Mouse (Mus musculus) heart, adult 10 weeks (tissue): ENCODE data around the gene Lman1l. TPM values are rescaled to one million over a fixed set of nuclear protein-coding genes. Genes with fewer than 3 reads are reported as not detected.

ENCODE experiments used
- polyA plus RNA-seq: library from polyadenylated mRNA; stranded (reverse); fragments of 350-450 nt; fragmentation: Illumina TruSeq; extraction: RNeasy Lipid Tissue Mini Kit (QIAGEN cat#74804); gene quantifications from one replicate; pipeline ENCODE4 v1.2.3, GENCODE M21; 2014; ENCODE audit warnings: low read depth, low replicate concordance

Lman1l gene
- polyA plus RNA-seq: 0.47 TPM

GRCm38 (mm10) chr9:57620674-57621073 is at the start of gene Lman1l:
Gene Lman1l, minus strand, starts transcription at chr9:57620774.

GRCm38 (mm10) chr9:57653283-57653682 is 32.7 kb upstream of the Lman1l start, which contains the start of gene Csk:
Gene Csk, minus strand, starts transcription at chr9:57653631.

DNA sequence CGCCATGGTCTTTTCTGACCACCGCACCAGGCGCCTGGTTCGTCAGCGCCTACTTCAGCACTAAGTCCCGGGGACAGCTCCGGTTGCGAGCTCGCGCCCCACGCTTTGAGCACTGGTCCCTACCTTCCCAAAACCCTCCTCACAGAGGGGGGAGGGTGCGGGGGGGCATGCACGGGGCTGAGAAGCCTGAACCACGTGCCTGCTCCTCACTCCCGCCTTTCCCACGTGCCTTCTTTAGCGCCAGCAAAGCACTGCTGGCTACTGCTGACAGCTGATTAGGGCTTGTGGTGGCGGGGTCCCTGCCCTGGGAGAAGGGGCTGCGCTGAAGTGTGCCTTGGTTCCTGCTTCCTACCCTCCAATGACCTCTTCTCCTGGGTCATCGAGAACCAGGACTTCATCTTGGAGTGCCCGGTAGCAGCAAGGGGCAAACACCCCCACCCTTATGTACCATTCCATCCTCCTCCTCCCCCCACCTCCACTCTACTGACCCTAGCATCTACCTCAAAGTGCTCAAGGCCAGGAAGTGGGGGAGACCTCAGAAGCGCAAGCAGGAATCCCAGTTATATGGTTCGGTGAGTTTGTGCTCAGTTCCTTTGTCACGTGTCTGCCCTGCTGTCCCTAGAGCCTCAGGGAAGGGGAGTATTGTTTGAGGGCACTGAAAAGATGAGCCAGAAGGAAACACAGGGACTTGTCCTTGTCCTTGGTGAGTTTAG is 14.3 kb downstream of the Lman1l start, which contains the start of gene Cplx3:
Gene Cplx3 (minus strand): TSS at position 143 of the 713 bp plus-strand sequence.

DNA sequence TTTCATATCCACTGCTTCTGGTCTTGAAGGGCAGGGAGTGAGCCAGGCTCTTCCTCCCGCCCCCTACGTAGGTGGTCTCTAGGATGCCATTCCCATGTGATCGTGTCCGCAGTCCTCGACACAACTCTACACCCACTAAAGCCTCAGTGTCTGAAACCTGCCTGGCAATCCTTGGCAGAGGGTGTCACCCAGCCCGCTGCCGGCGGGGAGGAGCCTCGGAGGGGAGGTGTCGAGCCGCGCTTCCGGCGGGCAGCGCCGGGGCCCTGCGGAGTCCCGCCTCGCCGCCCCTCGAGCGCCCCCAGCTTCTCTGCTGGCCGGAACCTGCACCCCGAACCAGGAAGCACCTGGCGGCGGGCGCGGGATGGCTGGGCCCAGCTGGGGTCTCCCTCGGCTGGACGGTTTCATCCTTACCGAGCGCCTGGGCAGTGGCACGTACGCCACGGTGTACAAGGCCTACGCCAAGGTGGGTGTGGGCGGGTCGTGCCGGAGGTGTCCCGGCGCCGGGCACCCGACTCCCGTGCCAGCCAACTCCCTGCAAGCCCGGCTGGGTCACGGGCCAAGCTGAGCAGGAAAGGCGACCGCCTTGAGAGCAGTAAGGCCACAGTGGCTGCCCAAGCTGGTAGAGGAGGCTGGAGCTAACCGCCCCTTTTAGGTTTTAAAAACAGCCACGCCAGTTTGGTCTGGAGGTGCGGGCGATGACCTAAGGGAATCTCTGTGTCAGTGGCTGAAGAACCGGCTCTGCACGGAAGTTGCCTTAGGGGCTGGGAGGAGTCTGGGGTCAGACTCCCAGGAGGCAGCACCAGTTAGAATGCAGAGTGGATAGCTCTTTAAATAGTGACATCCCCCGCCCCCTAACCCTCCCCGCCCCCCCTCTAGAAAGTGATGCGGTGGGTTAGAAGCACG is 31.1 kb downstream of the Lman1l start, which contains the start of gene Ulk3:
Gene Ulk3 (plus strand): TSS at position 229 of the 903 bp plus-strand sequence.

DNA sequence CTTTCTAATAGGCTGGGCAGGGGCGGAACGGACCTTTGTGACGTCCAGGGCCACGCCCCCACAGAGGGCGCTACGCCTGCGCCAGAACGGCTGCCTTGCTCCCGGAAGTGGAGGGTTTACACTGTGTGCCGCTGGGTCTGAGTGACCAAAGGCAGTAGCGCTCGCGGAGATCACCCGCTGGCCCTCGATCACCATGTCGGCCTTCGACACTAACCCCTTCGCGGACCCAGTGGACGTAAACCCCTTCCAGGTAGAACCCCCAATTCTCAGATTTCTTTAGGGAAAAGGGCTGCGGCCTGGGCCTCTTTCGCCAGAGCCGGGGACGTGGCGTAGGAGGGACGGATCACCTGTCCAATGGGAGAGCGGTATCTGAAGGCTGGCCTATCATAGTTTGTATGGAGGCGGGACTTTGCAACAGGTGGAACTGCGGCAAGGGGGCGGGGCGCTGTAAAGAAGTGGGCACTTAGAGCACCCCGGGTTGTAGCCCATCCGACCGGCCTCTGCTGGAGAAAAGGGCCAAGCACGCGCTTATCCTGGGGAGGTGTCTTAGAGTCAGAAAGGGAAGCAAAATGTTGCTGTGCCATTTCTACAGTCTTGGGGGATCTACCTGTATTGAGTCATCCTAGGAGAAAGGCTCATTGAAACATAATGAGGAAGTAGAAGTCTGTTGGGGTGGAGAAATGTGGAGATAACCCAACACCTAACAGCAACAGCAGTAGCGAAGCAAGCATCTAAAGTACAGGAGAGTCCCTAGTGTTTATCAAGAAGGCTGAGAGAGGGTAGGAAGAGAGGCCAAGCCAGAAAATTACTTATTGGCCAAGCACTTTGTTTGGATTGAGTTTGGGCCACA is 59.5 kb downstream of the Lman1l start, which contains the start of gene Scamp2:
Gene Scamp2 (plus strand): TSS at position 83 of the 850 bp plus-strand sequence.

Other genes starting within 250 kb of the Lman1l start
- 18.6 TPM for gene Ppcdc, start 180.7 kb downstream of the Lman1l start, polyA plus RNA-seq
- 8.7 TPM for gene Scamp5, start 152.7 kb downstream of the Lman1l start, polyA plus RNA-seq
- 4.1 TPM for gene Rpp25, start 116.7 kb downstream of the Lman1l start, polyA plus RNA-seq
- 2,575 TPM for gene Cox5a, start 99.5 kb downstream of the Lman1l start, polyA plus RNA-seq
- 10.3 TPM for gene Fam219b, start 83.2 kb downstream of the Lman1l start, polyA plus RNA-seq
- 107 TPM for gene Mpi, start 68.0 kb downstream of the Lman1l start, polyA plus RNA-seq
- 27.4 TPM for gene Scamp2, start 59.8 kb downstream of the Lman1l start, polyA plus RNA-seq
- 13.7 TPM for gene Ulk3, start 31.3 kb downstream of the Lman1l start, polyA plus RNA-seq
- gene Cplx3, start 14.5 kb downstream of the Lman1l start, polyA plus RNA-seq: not detected
- 23.9 TPM for gene Csk, start 32.9 kb upstream of the Lman1l start, polyA plus RNA-seq
- gene Cyp1a2, start 62.9 kb upstream of the Lman1l start, polyA plus RNA-seq: not detected
- 1.4 TPM for gene Cyp1a1, start 67.2 kb upstream of the Lman1l start, polyA plus RNA-seq
- 3.7 TPM for gene Edc3, start 87.8 kb upstream of the Lman1l start, polyA plus RNA-seq
- 47.0 TPM for gene Clk3, start 145.1 kb upstream of the Lman1l start, polyA plus RNA-seq
- 4.3 TPM for gene Arid3b, start 216.0 kb upstream of the Lman1l start, polyA plus RNA-seq